In genomic region chr1:170857369-170857768, GRCm38 (mm10) we compare ENCODE assay signal across 19 mouse cellular contexts. TPM values are rescaled to one million over a fixed set of nuclear protein-coding genes. Genes with fewer than 3 reads are reported as not detected.
DNase-seq lines count a peak whose midpoint lies in the region; ATAC-seq lines count a peak whose summit lies in the region.
"Had no signal": no experiment of that assay in that cellular context is flagged by ENCODE, and none has a peak within 500 bp of the region (broad histone marks: within the 10 kb centered on the region; RNA-seq: fewer than 3 reads in every experiment).

No protein-coding gene starts in this region.

- H3K9me3 ChIP-seq in liver, embryonic 12.5 days (replicated peaks), result no peaks in the 10 kb centered on the region
- H3K9me3 ChIP-seq: hindbrain, embryonic 15.5 days; stomach, embryonic 15.5 days had no signal

- ATAC-seq in frontal cortex, adult (ENCODE audit: low TSS enrichment), result peak; percentile 56
- no peak for ATAC-seq in liver, embryonic 12.5 days
- ATAC-seq: forebrain, postnatal 0 days had no signal

- H3K4me2 ChIP-seq in liver, embryonic 12.5 days, result no peak overlapping the region
- H3K4me2 ChIP-seq: hindbrain, embryonic 15.5 days; midbrain, embryonic 11.5 days; stomach, embryonic 15.5 days had no signal

- H3K4me1 ChIP-seq in liver, embryonic 12.5 days, result peaks cover 89% of the 10 kb centered on the region
- H3K4me1 ChIP-seq: hindbrain, embryonic 15.5 days; stomach, embryonic 15.5 days had no signal

- 68% methylated on average over 2 of the region's 2 CpGs for WGBS in liver, embryonic 12.5 days (ENCODE audit: insufficient replicate concordance)

- no peak for DNase-seq in frontal cortex, postnatal 25 days (ENCODE audit: low spot score in 2 of 2)
- no peak for DNase-seq in liver
- peak; percentile 24 to 42 for DNase-seq in cerebellum, postnatal 10 days
- peak; percentile 62 to 69 for DNase-seq in layer of hippocampus, postnatal 36 days
- no peak for DNase-seq in gastrocnemius, postnatal 10 days
- no peak for DNase-seq in kidney, postnatal 14 days
- DNase-seq: forebrain, postnatal 0 days; heart, adult 18-20 months; kidney, adult 11 months; kidney, postnatal 4 days; thymus, postnatal 14 days had no signal

- H3K27me3 ChIP-seq in liver, embryonic 12.5 days (replicated peaks), result no peaks in the 10 kb centered on the region
- H3K27me3 ChIP-seq: hindbrain, embryonic 15.5 days; stomach, embryonic 15.5 days had no signal

- H3K4me3 ChIP-seq in liver, embryonic 12.5 days, result no peak overlapping the region
- H3K4me3 ChIP-seq: hindbrain, embryonic 15.5 days; stomach, embryonic 15.5 days had no signal

- H3K36me3 ChIP-seq in liver, embryonic 12.5 days, result peaks cover 19% of the 10 kb centered on the region
- H3K36me3 ChIP-seq: hindbrain, embryonic 15.5 days; stomach, embryonic 15.5 days had no signal

- H3K9ac ChIP-seq in liver, embryonic 12.5 days, result no peak overlapping the region
- H3K9ac ChIP-seq: forebrain, postnatal 0 days; hindbrain, embryonic 15.5 days; stomach, embryonic 15.5 days had no signal

- H3K27ac ChIP-seq in liver, embryonic 12.5 days, result peak overlapping the region; percentile 51; the same call in 1 of the 2 replicates
- H3K27ac ChIP-seq: hindbrain, embryonic 15.5 days; stomach, embryonic 15.5 days had no signal

RNA-seq across cellular contexts. Expression of gene Atf6, which starts 10.2 kb away (rescaled TPM):
- 9.6 and 10.6 TPM in 2 replicates for polyA plus RNA-seq in liver, embryonic 12.5 days (2016; fragmentation: Nextera tagmentation; extraction: Ambion mirVana)
- 10 to 100 TPM; 48.7 to 50.9 TPM for total RNA-seq in layer of hippocampus, postnatal 36 days (2021)
- total RNA-seq in gastrocnemius, postnatal 10 days (2021), result 10 to 100 TPM; 17.2 to 17.5 TPM

RNA-seq across cellular contexts. Expression of gene Gm26620, which starts 27.5 kb away (rescaled TPM):
- polyA plus RNA-seq in liver, embryonic 12.5 days (2016; fragmentation: Nextera tagmentation; extraction: Ambion mirVana), result 0.46 and 0.50 TPM in 2 replicates
- under 1 TPM; 0.48 to 0.60 TPM for total RNA-seq in layer of hippocampus, postnatal 36 days (2021)
- under 1 TPM; 0.45 to 0.80 TPM for total RNA-seq in gastrocnemius, postnatal 10 days (2021)

RNA-seq across cellular contexts. Expression of gene Dusp12, which starts 28.0 kb away (rescaled TPM):
- 25.7 and 27.3 TPM in 2 replicates for polyA plus RNA-seq in liver, embryonic 12.5 days (2016; fragmentation: Nextera tagmentation; extraction: Ambion mirVana)
- total RNA-seq in layer of hippocampus, postnatal 36 days (2021), result 10 to 100 TPM; 14.8 to 15.6 TPM
- total RNA-seq in gastrocnemius, postnatal 10 days (2021), result 1 to 10 TPM; 7.5 to 9.7 TPM

RNA-seq across cellular contexts. Expression of gene Fcrlb, which starts 55.4 kb away (rescaled TPM):
- polyA plus RNA-seq in liver, embryonic 12.5 days (2016; fragmentation: Nextera tagmentation; extraction: Ambion mirVana), result 0.10 and 0.13 TPM in 2 replicates
- under 1 TPM; 0.45 to 0.58 TPM for total RNA-seq in layer of hippocampus, postnatal 36 days (2021)
- total RNA-seq in gastrocnemius, postnatal 10 days (2021), result not detected
- total RNA-seq: adrenal gland, adult 18-20 months; forebrain, postnatal 0 days; heart, adult 18-20 months had no signal
- polyA plus RNA-seq: heart, postnatal 0 days; lung, embryonic 16.5 days; midbrain, embryonic 11.5 days had no signal

Comparison
In these comparisons a context has a peak if more than half of its experiments do, and no peak if none do; other contexts are left out.
1. DNase-seq: peak in cerebellum, postnatal 10 days (2 of 2) and layer of hippocampus, postnatal 36 days (2 of 2); none in frontal cortex, postnatal 25 days (0 of 2), liver (single experiment), gastrocnemius, postnatal 10 days (single experiment) and kidney, postnatal 14 days (single experiment).